Mouse (Mus musculus): ENCODE measurements around the gene Tns4. TPM values are rescaled to one million over a fixed set of nuclear protein-coding genes. Genes with fewer than 3 reads are reported as not detected.

Gene Tns4
- polyA plus RNA-seq, 1 experiment from 2014 or later, result 0.67 TPM

- Histone ChIP-seq H3K36me3 (no peaks in the 10 kb centered on the region), H3K27me3 (ENCODE audit: insufficient read depth, poor library complexity, severe bottlenecking) (no peaks in the 10 kb centered on the region), H3K9me3 (no peaks in the 10 kb centered on the region), H3K27ac (no peak overlapping the region), H3K4me1 (replicated peaks) (peaks cover 47% of the 10 kb centered on the region), H3K4me3 (no peak overlapping the region)
- DNase-seq (ENCODE audit: low spot score), result no peak
- 89% methylated on average over 9 of the region's 9 CpGs for WGBS
These were observed 8.1 kb downstream of the Tns4 start for GRCm38 (mm10) chr11:99080902-99081543.

GRCm38 (mm10) chr11:99077869-99078268 is 11.2 kb downstream of the Tns4 start:
- Histone ChIP-seq H3K27me3 (ENCODE audit: insufficient read depth, poor library complexity, severe bottlenecking) (no peaks in the 10 kb centered on the region), H3K36me3 (no peaks in the 10 kb centered on the region), H3K27ac (no peak overlapping the region), H3K4me3 (no peak overlapping the region), H3K4me1 (replicated peaks) (peaks cover 63% of the 10 kb centered on the region), H3K9me3 (no peaks in the 10 kb centered on the region)
- no peak for DNase-seq (ENCODE audit: low spot score)
- WGBS, result 86% methylated on average over 8 of the region's 8 CpGs

GRCm38 (mm10) chr11:99076744-99077319 is 12.3 kb downstream of the Tns4 start:
- Histone ChIP-seq H3K4me3 (no peak overlapping the region), H3K9me3 (no peaks in the 10 kb centered on the region), H3K27me3 (ENCODE audit: insufficient read depth, poor library complexity, severe bottlenecking) (no peaks in the 10 kb centered on the region), H3K27ac (no peak overlapping the region), H3K36me3 (no peaks in the 10 kb centered on the region), H3K4me1 (replicated peaks) (peaks cover 66% of the 10 kb centered on the region)
- no peak for DNase-seq (ENCODE audit: low spot score)
- whole genome bisulfite sequencing, result 79% methylated on average over 5 of the region's 5 CpGs

GRCm38 (mm10) chr11:99073781-99074180 is 15.3 kb downstream of the Tns4 start:
- no peaks in the 10 kb centered on the region for H3K27me3 ChIP-seq (ENCODE audit: insufficient read depth, poor library complexity, severe bottlenecking)
- peaks cover 73% of the 10 kb centered on the region for H3K4me1 ChIP-seq (replicated peaks)
- H3K36me3 ChIP-seq, result no peaks in the 10 kb centered on the region
- no peak overlapping the region for H3K4me3 ChIP-seq
- no peaks in the 10 kb centered on the region for H3K9me3 ChIP-seq
- WGBS, result 61% methylated on average over 5 of the region's 5 CpGs
- DNase-seq (ENCODE audit: low spot score), result no peak
- H3K27ac ChIP-seq, result peak overlapping the region; percentile 73

- DNase-seq (ENCODE audit: low spot score), result peak; percentile 82
- H3K27me3 ChIP-seq (ENCODE audit: insufficient read depth, poor library complexity, severe bottlenecking), result no peaks in the 10 kb centered on the region
- 10% methylated on average over 6 of the region's 6 CpGs for WGBS
These were observed 17.2 kb downstream of the Tns4 start for GRCm38 (mm10) chr11:99071866-99072265.

GRCm38 (mm10) chr11:99068455-99068854 is 20.7 kb downstream of the Tns4 start:
- WGBS, result 85% methylated on average over 5 of the region's 5 CpGs
- Histone ChIP-seq H3K4me3 (no peak overlapping the region), H3K36me3 (no peaks in the 10 kb centered on the region), H3K9me3 (no peaks in the 10 kb centered on the region), H3K27ac (no peak overlapping the region), H3K27me3 (ENCODE audit: insufficient read depth, poor library complexity, severe bottlenecking) (no peaks in the 10 kb centered on the region), H3K4me1 (replicated peaks) (peaks cover 58% of the 10 kb centered on the region)
- DNase-seq (ENCODE audit: low spot score), result no peak

More at GRCm38 (mm10) chr11:99071866-99072265, 17.2 kb downstream of the Tns4 start:
- Histone ChIP-seq H3K4me1 (replicated peaks) (peaks cover 66% of the 10 kb centered on the region), H3K9me3 (no peaks in the 10 kb centered on the region), H3K36me3 (no peaks in the 10 kb centered on the region), H3K4me3 (peak overlapping the region; percentile 16; the same call in 1 of the 2 replicates), H3K27ac (peak overlapping the region; percentile 81)

- Histone ChIP-seq H3K27ac (no peak overlapping the region), H3K27me3 (ENCODE audit: insufficient read depth, poor library complexity, severe bottlenecking) (no peaks in the 10 kb centered on the region), H3K36me3 (no peaks in the 10 kb centered on the region), H3K4me3 (no peak overlapping the region), H3K4me1 (replicated peaks) (peaks cover 57% of the 10 kb centered on the region), H3K9me3 (no peaks in the 10 kb centered on the region)
- DNase-seq (ENCODE audit: low spot score), result no peak
- 86% methylated on average over 8 of the region's 8 CpGs for WGBS
These were observed 21.5 kb downstream of the Tns4 start for GRCm38 (mm10) chr11:99067591-99067990.

- Histone ChIP-seq H3K9me3 (no peaks in the 10 kb centered on the region), H3K27me3 (ENCODE audit: insufficient read depth, poor library complexity, severe bottlenecking) (no peaks in the 10 kb centered on the region), H3K4me1 (replicated peaks) (peaks cover 44% of the 10 kb centered on the region), H3K36me3 (no peaks in the 10 kb centered on the region), H3K4me3 (no peak overlapping the region), H3K27ac (0 out of 2 replicates have a peak overlapping the region, but pooled peaks have one; percentile 13)
- 20% methylated on average over 2 of the region's 2 CpGs for WGBS
- peak; percentile 81 for DNase-seq (ENCODE audit: low spot score)
These were observed 23.1 kb downstream of the Tns4 start for GRCm38 (mm10) chr11:99065979-99066378.

GRCm38 (mm10) chr11:99065353-99065752 is 23.8 kb downstream of the Tns4 start:
- Histone ChIP-seq H3K4me3 (no peak overlapping the region), H3K27ac (0 out of 2 replicates have a peak overlapping the region, but pooled peaks have one; percentile 13), H3K4me1 (replicated peaks) (peaks cover 45% of the 10 kb centered on the region), H3K36me3 (no peaks in the 10 kb centered on the region), H3K9me3 (no peaks in the 10 kb centered on the region), H3K27me3 (ENCODE audit: insufficient read depth, poor library complexity, severe bottlenecking) (no peaks in the 10 kb centered on the region)
- no peak for DNase-seq (ENCODE audit: low spot score)
- 70% methylated on average over 3 of the region's 3 CpGs for WGBS

GRCm38 (mm10) chr11:99063406-99064131 is 25.5 kb downstream of the Tns4 start:
- peaks cover 4% of the 10 kb centered on the region; the same call in 1 of the 2 replicates for H3K9me3 ChIP-seq
- H3K4me1 ChIP-seq (replicated peaks), result peaks cover 38% of the 10 kb centered on the region
- H3K27ac ChIP-seq, result peak overlapping the region; percentile 47
- no peak overlapping the region for H3K4me3 ChIP-seq
- no peak for DNase-seq (ENCODE audit: low spot score)
- 44% methylated on average over 8 of the region's 8 CpGs for WGBS
- H3K27me3 ChIP-seq (ENCODE audit: insufficient read depth, poor library complexity, severe bottlenecking), result no peaks in the 10 kb centered on the region
- 0 out of 2 replicates have a peak, but pooled peaks cover 5% of the 10 kb centered on the region for H3K36me3 ChIP-seq

GRCm38 (mm10) chr11:99062661-99063060 is 26.4 kb downstream of the Tns4 start:
- 84% methylated on average over 7 of the region's 7 CpGs for WGBS
- H3K4me1 ChIP-seq (replicated peaks), result peaks cover 38% of the 10 kb centered on the region
- peaks cover 4% of the 10 kb centered on the region; the same call in 1 of the 2 replicates for H3K9me3 ChIP-seq
- 0 out of 2 replicates have a peak, but pooled peaks cover 5% of the 10 kb centered on the region for H3K36me3 ChIP-seq
- H3K27ac ChIP-seq, result 0 out of 2 replicates have a peak overlapping the region, but pooled peaks have one; percentile 47
- H3K4me3 ChIP-seq, result no peak overlapping the region
- H3K27me3 ChIP-seq (ENCODE audit: insufficient read depth, poor library complexity, severe bottlenecking), result no peaks in the 10 kb centered on the region
- no peak for DNase-seq (ENCODE audit: low spot score)

- H3K36me3 ChIP-seq, result 0 out of 2 replicates have a peak, but pooled peaks cover 5% of the 10 kb centered on the region
- no peaks in the 10 kb centered on the region for H3K27me3 ChIP-seq (ENCODE audit: insufficient read depth, poor library complexity, severe bottlenecking)
- peaks cover 4% of the 10 kb centered on the region; the same call in 1 of the 2 replicates for H3K9me3 ChIP-seq
- no peak for DNase-seq (ENCODE audit: low spot score)
- no peak overlapping the region for H3K4me3 ChIP-seq
- peaks cover 42% of the 10 kb centered on the region for H3K4me1 ChIP-seq (replicated peaks)
- WGBS, result 85% methylated on average over 3 of the region's 3 CpGs
- peak overlapping the region; percentile 47 for H3K27ac ChIP-seq
These were observed 28.7 kb downstream of the Tns4 start for GRCm38 (mm10) chr11:99060435-99060834.

Measured in hindbrain, embryonic 10.5 days (tissue).